Mouse (Mus musculus): ENCODE measurements at regions not wholly inside any gene's neighbourhood (a gene's known extent, or its start where the extent isn't known, plus 50 kb on each side); places are given as distances from the start of the nearest gene placed in this dataset.

DNA sequence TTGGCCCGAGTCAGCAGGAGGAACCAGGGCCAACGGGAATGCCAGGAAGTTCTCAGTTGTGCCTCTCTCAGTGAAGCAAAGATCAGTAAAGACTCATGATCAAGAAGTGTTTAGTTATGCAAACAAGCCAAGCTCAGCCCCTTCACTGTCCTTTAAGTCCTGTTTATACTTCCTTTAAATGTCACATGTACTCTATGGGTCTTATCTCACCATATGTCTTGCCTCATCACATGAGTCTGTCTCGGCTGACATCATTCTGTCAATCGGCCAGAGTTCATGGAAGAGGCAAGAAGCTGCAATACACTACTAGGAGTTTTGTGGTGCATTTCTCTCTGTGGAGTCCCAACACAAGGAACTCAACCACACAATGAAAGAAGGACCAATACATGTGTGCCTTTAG, 71.8 kb downstream of the Scp2d1 start:
- H3K27ac ChIP-seq (replicated peaks; ENCODE audit: low read depth, low read length), result no peak overlapping the region
- WGBS, result 79% methylated on average over 4 of the region's 4 CpGs
- H3K4me3 ChIP-seq (ENCODE audit: low read depth, low read length), result no peak overlapping the region
- H3K36me3 ChIP-seq (ENCODE audit: control insufficient read depth, insufficient read depth, low read length), result no peaks in the 10 kb centered on the region
- no peak overlapping the region for H3K4me2 ChIP-seq (ENCODE audit: low read depth, low read length)
- no peak overlapping the region for H3K9ac ChIP-seq (ENCODE audit: low read depth, low read length)
- no peak for ATAC-seq (ENCODE audit: low read depth)
- H3K27me3 ChIP-seq (replicated peaks; ENCODE audit: control insufficient read depth, insufficient read depth, low read length), result no peaks in the 10 kb centered on the region
- H3K9me3 ChIP-seq (ENCODE audit: control insufficient read depth, low read length), result no peaks in the 10 kb centered on the region
- no peaks in the 10 kb centered on the region for H3K4me1 ChIP-seq (ENCODE audit: control insufficient read depth, insufficient read depth, low read length)
- DNase-seq (ENCODE audit: low spot score), result no peak

DNA sequence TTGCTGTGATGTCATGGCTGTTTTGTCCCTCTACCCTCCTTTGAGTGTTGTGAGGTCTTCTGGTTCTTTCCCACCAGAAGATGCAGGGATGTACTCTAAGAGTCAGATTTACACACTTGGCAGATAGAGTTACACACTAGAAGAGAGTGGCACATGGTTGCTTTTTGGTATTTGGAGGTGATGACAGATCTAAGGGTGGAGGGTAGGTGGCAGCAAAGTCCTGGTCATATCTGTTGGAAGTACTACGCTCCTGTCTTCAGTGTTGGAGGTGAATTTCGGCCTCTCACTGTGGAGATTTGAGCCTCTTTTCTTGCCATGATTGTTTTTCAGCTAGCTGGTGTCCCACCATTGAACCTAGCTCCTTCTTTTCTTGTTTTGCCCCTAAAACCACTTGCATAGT, 73.0 kb downstream of the Scp2d1 start:
- Histone ChIP-seq H3K4me1 (ENCODE audit: control insufficient read depth, insufficient read depth, low read length) (no peaks in the 10 kb centered on the region), H3K4me3 (ENCODE audit: low read depth, low read length) (no peak overlapping the region), H3K4me2 (ENCODE audit: low read depth, low read length) (no peak overlapping the region), H3K9ac (ENCODE audit: low read depth, low read length) (no peak overlapping the region), H3K27me3 (replicated peaks; ENCODE audit: control insufficient read depth, insufficient read depth, low read length) (no peaks in the 10 kb centered on the region), H3K9me3 (ENCODE audit: control insufficient read depth, low read length) (no peaks in the 10 kb centered on the region), H3K36me3 (ENCODE audit: control insufficient read depth, insufficient read depth, low read length) (no peaks in the 10 kb centered on the region), H3K27ac (replicated peaks; ENCODE audit: low read depth, low read length) (no peak overlapping the region)
- WGBS, result 82% methylated on average over 2 of the region's 2 CpGs
- ATAC-seq (ENCODE audit: low read depth) (no peak), DNase-seq (ENCODE audit: low spot score) (no peak)

DNA sequence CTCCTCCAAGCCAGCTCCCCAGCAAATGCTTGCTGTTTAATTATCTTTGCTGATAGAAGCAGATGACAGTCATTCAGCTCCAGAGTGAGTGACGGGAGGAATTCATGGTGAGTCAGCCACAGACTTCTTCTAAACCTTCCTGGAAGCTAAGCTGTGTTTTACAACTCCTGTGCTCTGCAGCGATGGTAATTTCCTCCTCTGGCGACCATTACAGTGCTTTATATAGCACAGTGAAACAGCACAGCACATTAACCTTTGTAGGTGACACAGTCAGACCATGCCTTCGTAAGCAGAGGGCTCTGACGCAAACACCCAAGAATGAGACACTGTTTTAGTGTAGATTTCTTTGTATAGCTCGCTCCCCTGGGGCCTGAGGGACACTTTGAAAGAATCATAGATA, 83.3 kb downstream of the Scp2d1 start:
- no peak overlapping the region for H3K4me3 ChIP-seq (ENCODE audit: low read depth, low read length)
- ATAC-seq (ENCODE audit: low read depth), result no peak
- H3K4me1 ChIP-seq (ENCODE audit: control insufficient read depth, insufficient read depth, low read length), result no peaks in the 10 kb centered on the region
- no peaks in the 10 kb centered on the region for H3K9me3 ChIP-seq (ENCODE audit: control insufficient read depth, low read length)
- H3K9ac ChIP-seq (ENCODE audit: low read depth, low read length), result no peak overlapping the region
- DNase-seq (ENCODE audit: low spot score), result peak; percentile 2
- H3K36me3 ChIP-seq (ENCODE audit: control insufficient read depth, insufficient read depth, low read length), result no peaks in the 10 kb centered on the region
- no peak overlapping the region for H3K27ac ChIP-seq (replicated peaks; ENCODE audit: low read depth, low read length)
- no peaks in the 10 kb centered on the region for H3K27me3 ChIP-seq (replicated peaks; ENCODE audit: control insufficient read depth, insufficient read depth, low read length)
- no peak overlapping the region for H3K4me2 ChIP-seq (ENCODE audit: low read depth, low read length)
- 47% methylated on average over 6 of the region's 6 CpGs for WGBS

DNA sequence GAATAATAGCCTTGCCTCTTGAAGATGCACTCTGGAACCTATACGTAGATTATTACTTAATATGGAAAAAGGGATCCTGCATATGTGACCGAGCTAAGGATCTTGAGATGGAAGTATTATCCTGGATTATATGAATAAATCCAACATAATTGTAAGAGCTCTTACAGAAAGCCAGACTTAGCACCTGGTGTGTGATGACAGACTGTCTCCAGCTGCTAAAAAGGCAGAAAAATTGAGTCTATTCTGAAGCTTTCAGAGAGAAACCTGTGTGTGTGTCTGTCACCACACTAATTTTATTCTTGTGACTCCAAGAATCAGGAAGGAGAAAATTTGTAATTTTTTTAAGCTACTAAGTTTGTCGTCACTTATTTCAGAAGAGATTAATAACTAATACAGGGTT, 122.4 kb downstream of the Scp2d1 start:
- Histone ChIP-seq H3K27ac (replicated peaks; ENCODE audit: low read depth, low read length) (no peak overlapping the region), H3K4me3 (ENCODE audit: low read depth, low read length) (no peak overlapping the region), H3K4me1 (ENCODE audit: control insufficient read depth, insufficient read depth, low read length) (no peaks in the 10 kb centered on the region), H3K36me3 (ENCODE audit: control insufficient read depth, insufficient read depth, low read length) (no peaks in the 10 kb centered on the region), H3K27me3 (replicated peaks; ENCODE audit: control insufficient read depth, insufficient read depth, low read length) (no peaks in the 10 kb centered on the region), H3K9ac (ENCODE audit: low read depth, low read length) (no peak overlapping the region), H3K9me3 (ENCODE audit: control insufficient read depth, low read length) (no peaks in the 10 kb centered on the region), H3K4me2 (ENCODE audit: low read depth, low read length) (no peak overlapping the region)
- DNase-seq (ENCODE audit: low spot score) (peak; percentile 8), ATAC-seq (ENCODE audit: low read depth) (no peak)
- WGBS, result 81% methylated on average over 3 of the region's 3 CpGs

DNA sequence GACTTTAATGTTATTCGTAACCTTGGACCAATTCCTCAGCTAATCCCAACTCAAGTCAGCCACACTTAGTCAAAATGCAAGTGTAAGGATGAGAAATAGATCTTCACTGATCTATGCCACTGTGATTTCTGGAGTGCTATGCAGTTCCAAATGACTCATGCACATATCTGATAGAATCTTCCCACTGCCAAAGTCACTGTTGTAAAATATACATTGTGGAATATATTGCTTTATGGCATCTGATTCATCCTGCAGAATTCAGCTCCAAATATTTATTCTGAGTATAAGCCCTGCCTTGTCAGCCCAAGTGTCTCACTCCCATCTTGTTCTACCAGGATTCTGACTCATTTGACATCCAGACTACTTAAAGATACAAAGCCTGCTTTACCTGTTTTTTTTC, 123.0 kb downstream of the Scp2d1 start:
- Histone ChIP-seq H3K9me3 (ENCODE audit: control insufficient read depth, low read length) (no peaks in the 10 kb centered on the region), H3K4me1 (ENCODE audit: control insufficient read depth, insufficient read depth, low read length) (no peaks in the 10 kb centered on the region), H3K4me2 (ENCODE audit: low read depth, low read length) (no peak overlapping the region), H3K27me3 (replicated peaks; ENCODE audit: control insufficient read depth, insufficient read depth, low read length) (no peaks in the 10 kb centered on the region), H3K9ac (ENCODE audit: low read depth, low read length) (no peak overlapping the region), H3K27ac (replicated peaks; ENCODE audit: low read depth, low read length) (no peak overlapping the region), H3K36me3 (ENCODE audit: control insufficient read depth, insufficient read depth, low read length) (no peaks in the 10 kb centered on the region), H3K4me3 (ENCODE audit: low read depth, low read length) (no peak overlapping the region)
- DNase-seq (ENCODE audit: low spot score), result no peak
- WGBS, result 94% methylated on average over 1 of the region's 1 CpGs
- no peak for ATAC-seq (ENCODE audit: low read depth)

DNA sequence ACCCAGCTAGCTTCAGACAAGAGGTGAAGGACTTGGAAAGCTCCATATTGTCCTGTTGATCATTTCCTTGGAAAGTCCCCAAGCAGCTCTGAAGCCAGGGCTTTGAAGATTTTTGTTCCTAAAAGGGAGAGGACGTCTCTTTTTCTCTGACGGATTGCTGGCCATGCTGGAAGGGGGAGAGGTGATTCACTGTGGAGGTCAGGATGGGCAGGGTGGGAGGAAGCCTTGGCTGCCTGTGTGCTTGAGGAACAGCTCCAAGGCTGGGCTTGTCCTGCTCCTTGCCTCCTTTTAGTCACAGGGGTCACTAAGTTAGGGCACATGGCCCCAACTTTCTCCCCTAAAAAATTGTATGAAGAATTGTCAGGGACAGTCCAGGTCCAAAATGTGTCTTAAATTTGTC, 125.8 kb downstream of the Scp2d1 start:
- no peak for DNase-seq (ENCODE audit: low spot score)
- Histone ChIP-seq H3K9ac (ENCODE audit: low read depth, low read length) (no peak overlapping the region), H3K4me3 (ENCODE audit: low read depth, low read length) (no peak overlapping the region), H3K27ac (replicated peaks; ENCODE audit: low read depth, low read length) (no peak overlapping the region), H3K4me1 (ENCODE audit: control insufficient read depth, insufficient read depth, low read length) (no peaks in the 10 kb centered on the region), H3K36me3 (ENCODE audit: control insufficient read depth, insufficient read depth, low read length) (no peaks in the 10 kb centered on the region), H3K4me2 (ENCODE audit: low read depth, low read length) (no peak overlapping the region), H3K9me3 (ENCODE audit: control insufficient read depth, low read length) (peaks cover 5% of the 10 kb centered on the region; the same call in 1 of the 2 replicates), H3K27me3 (replicated peaks; ENCODE audit: control insufficient read depth, insufficient read depth, low read length) (no peaks in the 10 kb centered on the region)
- 47% methylated on average over 2 of the region's 2 CpGs for WGBS
- ATAC-seq (ENCODE audit: low read depth), result no peak
